Mouse (Mus musculus) midbrain, embryonic 10.5 days (tissue): ENCODE data around the gene Clec5a. TPM values are rescaled to one million over a fixed set of nuclear protein-coding genes. Genes with fewer than 3 reads are reported as not detected.

Experiments
- DNase-seq: peaks from one replicate; pipeline ENCODE4 v3.0.0-alpha.2; 2017; ENCODE audit warnings: low spot score
- H3K27ac ChIP-seq: fragments of 300-500 bp; sonication (generic); replicated peaks from 2 replicates; pipeline ENCODE4 v1.5.1; 2016; ENCODE audit warnings: mild to moderate bottlenecking
- H3K27me3 ChIP-seq: fragments of 300-500 bp; sonication (generic); 2 replicates; pipeline ENCODE4 v1.6.1; 2016; ENCODE audit warnings: low read depth, mild to moderate bottlenecking; ENCODE audit not compliant: poor library complexity, severe bottlenecking
- H3K36me3 ChIP-seq: fragments of 300-500 bp; sonication (generic); 2 replicates; pipeline ENCODE4 v1.6.1; 2016; ENCODE audit warnings: mild to moderate bottlenecking, moderate library complexity
- H3K4me1 ChIP-seq: fragments of 300-500 bp; sonication (generic); 2 replicates; pipeline ENCODE4 v1.6.1; 2016
- H3K4me3 ChIP-seq: fragments of 300-500 bp; sonication (generic); 2 replicates; pipeline ENCODE4 v1.5.1; 2016; ENCODE audit warnings: mild to moderate bottlenecking, moderate library complexity
- H3K9me3 ChIP-seq: fragments of 300-500 bp; sonication (generic); replicated peaks from 2 replicates; pipeline ENCODE4 v1.6.1; 2016; ENCODE audit warnings: mild to moderate bottlenecking
- WGBS: fragments of 180-500 bp; shearing (Covaris S2); methylation state at CpG from one replicate; pipeline ENCODE4 v1.1.7; 2016; 5-methylcytosine and 5-hydroxymethylcytosine counted together
- polyA plus RNA-seq: library from polyadenylated mRNA; unstranded; fragments of >200 nt; fragmentation: Nextera tagmentation; extraction: Ambion mirVana; gene quantifications from 2 replicates; pipeline ENCODE4 v1.2.1, GENCODE M21; 2016

Clec5a gene
- polyA plus RNA-seq, 1 experiment from 2014 or later = 0.31 TPM

- Histone ChIP-seq H3K27ac (no peak overlapping the region), H3K9me3 (no peaks in the 10 kb centered on the region), H3K4me3 (no peak overlapping the region), H3K4me1 (no peaks in the 10 kb centered on the region), H3K36me3 (no peaks in the 10 kb centered on the region), H3K27me3 (no peaks in the 10 kb centered on the region)
- DNase-seq = no peak
- 88% methylated on average over 3 of the region's 3 CpGs for WGBS
Observed at GRCm38 (mm10) chr6:40573618-40574017, 12.0 kb downstream of the Clec5a start.

GRCm38 (mm10) chr6:40569187-40569586 lies 16.4 kb downstream of the Clec5a start, which contains the start of gene Olfr460:
Gene Olfr460, plus strand, starts transcription at chr6:40569487.
- WGBS = 92% methylated on average over 3 of the region's 3 CpGs
- no peaks in the 10 kb centered on the region for H3K27me3 ChIP-seq
- H3K4me3 ChIP-seq = no peak within 1 kb of the TSS
- H3K27ac ChIP-seq = no peak within 1 kb of the TSS
- no peak for DNase-seq
- H3K36me3 ChIP-seq = no peaks in the 10 kb centered on the region
- no peaks in the 10 kb centered on the region for H3K9me3 ChIP-seq
- H3K4me1 ChIP-seq = no peaks in the 10 kb centered on the region

GRCm38 (mm10) chr6:40554950-40555349 lies 30.7 kb downstream of the Clec5a start, which contains the start of gene Olfr461:
Gene Olfr461, minus strand, starts transcription at chr6:40555050.
- Histone ChIP-seq H3K9me3 (no peaks in the 10 kb centered on the region), H3K27ac (no peak within 1 kb of the TSS), H3K4me3 (no peak within 1 kb of the TSS), H3K36me3 (no peaks in the 10 kb centered on the region), H3K27me3 (no peaks in the 10 kb centered on the region), H3K4me1 (no peaks in the 10 kb centered on the region)
- DNase-seq = no peak
- WGBS = 85% methylated on average over 2 of the region's 2 CpGs

- Histone ChIP-seq H3K36me3 (no peaks in the 10 kb centered on the region), H3K9me3 (no peaks in the 10 kb centered on the region), H3K4me1 (no peaks in the 10 kb centered on the region), H3K4me3 (no peak overlapping the region), H3K27ac (no peak overlapping the region), H3K27me3 (no peaks in the 10 kb centered on the region)
- 85% methylated on average over 10 of the region's 10 CpGs for WGBS
- no peak for DNase-seq
Observed at GRCm38 (mm10) chr6:40544690-40545089, 40.9 kb downstream of the Clec5a start.

Other genes starting within 250 kb of the Clec5a start
- gene E330009J07Rik, start 149.7 kb downstream of the Clec5a start, polyA plus RNA-seq = 12.2 and 12.5 TPM in 2 replicates
- gene Wee2, start 146.7 kb downstream of the Clec5a start, polyA plus RNA-seq = 0.07 TPM in 1 of 2 replicates, not detected in the other
- 226 and 228 TPM in 2 replicates for gene Ssbp1, start 114.5 kb downstream of the Clec5a start, polyA plus RNA-seq
- not detected in 2 replicates for gene Tas2r137, start 94.6 kb downstream of the Clec5a start, polyA plus RNA-seq
- not detected in 2 replicates for gene Tas2r108, start 92.3 kb downstream of the Clec5a start, polyA plus RNA-seq
- not detected in 2 replicates for gene Prss37, start 66.3 kb downstream of the Clec5a start, polyA plus RNA-seq
- 0.11 and 0.22 TPM in 2 replicates for gene Olfr461, start 30.8 kb downstream of the Clec5a start, polyA plus RNA-seq
- not detected in 2 replicates for gene Olfr460, start 16.3 kb downstream of the Clec5a start, polyA plus RNA-seq
- not detected in 2 replicates for gene Tas2r138, start 27.5 kb upstream of the Clec5a start, polyA plus RNA-seq
- gene Mgam, start 43.0 kb upstream of the Clec5a start, polyA plus RNA-seq = not detected in 2 replicates